Mouse (Mus musculus): Measurements from ENCODE around the gene Entpd7. TPM values are rescaled to one million over a fixed set of nuclear protein-coding genes. Genes with fewer than 3 reads are reported as not detected.

Gene Entpd7
- total RNA-seq (2014; rRNA removed; ENCODE audit: low replicate concordance) (0.70 and 2.1 TPM in 2 replicates), polyA plus RNA-seq (2015; fragmentation: Nextera tagmentation; extraction: Ambion mirVana) (2.9 and 3.2 TPM in 2 replicates)

DNA sequence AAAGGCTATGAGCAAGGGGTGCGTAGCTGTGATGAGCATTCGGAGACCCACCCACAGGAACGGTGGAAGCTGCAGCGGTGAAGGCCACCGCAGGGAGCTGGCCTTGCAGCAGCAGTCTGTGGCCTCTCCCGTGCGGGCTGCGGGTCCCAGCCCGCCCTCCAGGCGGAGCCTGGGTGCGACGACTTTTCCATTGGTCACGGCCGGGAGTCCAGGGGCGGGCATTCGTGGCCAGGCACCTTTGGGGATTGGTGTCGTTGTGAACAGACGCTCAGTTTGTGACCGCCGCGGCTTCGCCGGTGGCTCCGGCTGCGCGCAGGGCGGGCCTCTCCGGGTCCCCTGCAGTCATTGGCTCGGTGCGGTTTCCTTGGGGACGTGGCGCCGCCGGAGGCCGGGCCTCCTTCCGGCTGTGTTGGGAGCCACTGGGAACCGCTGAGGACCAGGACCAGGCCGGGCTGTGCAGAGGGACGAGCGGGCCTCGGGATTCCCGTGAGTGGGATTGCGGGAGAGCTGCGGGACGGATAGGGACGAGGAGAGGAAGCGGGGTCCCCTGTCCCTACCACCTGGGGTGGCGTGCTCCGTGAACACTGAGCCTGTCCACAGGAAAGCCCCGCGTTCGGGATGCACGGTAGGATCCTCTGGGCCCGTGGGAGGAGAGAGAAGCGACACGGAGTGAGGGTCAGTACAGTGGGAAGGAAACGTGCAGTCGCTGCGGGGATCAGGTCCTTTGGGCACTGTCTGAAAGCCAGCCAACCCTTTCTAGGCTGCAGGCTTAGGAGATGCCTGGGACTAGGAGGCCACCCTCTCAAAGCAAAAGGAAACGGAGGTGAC lies at the start of gene Entpd7:
Gene Entpd7, plus strand, starts transcription at position 254 of the 828 bp plus-strand sequence.
- under 1% methylated on average over 59 of the region's 60 CpGs for WGBS
- no peaks in the 10 kb centered on the region for H3K27me3 ChIP-seq (ENCODE audit: control insufficient read depth, insufficient read depth, low read length)
- H3K36me3 ChIP-seq (replicated peaks; ENCODE audit: control insufficient read depth, insufficient read depth, low read length), result no peaks in the 10 kb centered on the region
- peak within 1 kb of the TSS; percentile 81 for H3K4me2 ChIP-seq (ENCODE audit: low read depth, low read length)
- no peaks in the 10 kb centered on the region for H3K4me1 ChIP-seq (ENCODE audit: control insufficient read depth, insufficient read depth)
- DNase-seq (ENCODE audit: low spot score) (peak; percentile 97), ATAC-seq (ENCODE audit: insufficient read depth, low read depth) (peak; percentile 100)
- peak within 1 kb of the TSS; percentile 79 for H3K4me3 ChIP-seq (ENCODE audit: low read depth, low read length)
- H3K9ac ChIP-seq (replicated peaks; ENCODE audit: low read depth, low read length), result peak within 1 kb of the TSS; percentile 76
- 0 out of 2 replicates have a peak within 1 kb of the TSS, but pooled peaks have one; percentile 14 for H3K27ac ChIP-seq (ENCODE audit: low read depth)
- TF ChIP-seq EP300 (IDR thresholded peaks at IDR 0.05; ENCODE audit: low read depth), result no peak
- TF ChIP-seq CTCF (IDR thresholded peaks at IDR 0.05; ENCODE audit: low read depth), result peak; percentile 52
- no peaks in the 10 kb centered on the region for H3K9me3 ChIP-seq (replicated peaks; ENCODE audit: control insufficient read depth, low read length)

DNA sequence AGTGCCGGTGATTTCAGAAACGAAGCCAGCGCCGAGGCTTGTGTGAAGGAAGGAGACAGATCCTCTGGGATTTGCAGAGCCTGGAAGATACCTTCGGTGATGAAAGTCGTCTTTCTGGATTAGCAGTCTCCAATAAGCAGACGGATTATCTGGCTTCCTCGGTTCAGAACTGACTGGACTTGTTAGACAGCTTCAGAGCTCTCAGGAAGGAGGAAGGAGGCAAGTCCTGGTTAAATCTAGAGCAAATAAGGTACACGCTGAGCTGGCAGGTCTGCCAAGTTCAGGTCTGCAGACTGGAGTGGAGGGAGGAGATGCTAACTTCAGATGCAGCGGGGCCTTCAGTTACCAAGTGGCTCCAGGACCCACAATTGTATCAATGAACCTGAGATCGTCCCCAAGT lies 47.6 kb upstream of the Entpd7 start:
- Histone ChIP-seq H3K4me2 (ENCODE audit: low read depth, low read length) (no peak overlapping the region), H3K4me1 (ENCODE audit: control insufficient read depth, insufficient read depth) (no peaks in the 10 kb centered on the region), H3K27me3 (ENCODE audit: control insufficient read depth, insufficient read depth, low read length) (peaks cover 4% of the 10 kb centered on the region; the same call in 1 of the 2 replicates), H3K9ac (replicated peaks; ENCODE audit: low read depth, low read length) (no peak overlapping the region), H3K27ac (ENCODE audit: low read depth) (no peak overlapping the region), H3K36me3 (replicated peaks; ENCODE audit: control insufficient read depth, insufficient read depth, low read length) (no peaks in the 10 kb centered on the region), H3K4me3 (ENCODE audit: low read depth, low read length) (no peak overlapping the region), H3K9me3 (replicated peaks; ENCODE audit: control insufficient read depth, low read length) (no peaks in the 10 kb centered on the region)
- DNase-seq (ENCODE audit: low spot score), result no peak
- no peak for ATAC-seq (ENCODE audit: insufficient read depth, low read depth)
- 54% methylated on average over 11 of the region's 11 CpGs for WGBS
- no peak for TF ChIP-seq CTCF (IDR thresholded peaks at IDR 0.05; ENCODE audit: low read depth)
- TF ChIP-seq EP300 (IDR thresholded peaks at IDR 0.05; ENCODE audit: low read depth), result no peak

DNA sequence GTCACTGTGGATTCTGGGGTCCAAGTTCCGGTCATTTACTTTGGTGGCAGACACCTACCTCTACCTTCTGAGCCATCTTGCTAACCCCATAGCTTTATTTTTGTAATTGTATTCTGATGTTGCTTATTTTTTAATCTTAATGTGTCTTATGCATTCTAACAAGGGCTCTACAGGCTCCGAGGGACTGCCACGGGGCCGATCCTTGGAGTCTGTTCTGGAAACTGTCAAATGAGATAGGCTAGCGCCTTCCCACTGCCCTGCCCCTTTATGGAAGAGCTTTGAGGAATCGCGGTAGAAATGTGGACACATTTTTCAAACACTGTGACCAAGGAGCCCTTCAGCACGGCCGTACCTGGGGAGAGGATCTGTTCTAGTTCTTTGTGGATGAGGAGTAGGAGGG lies 46.6 kb upstream of the Entpd7 start:
- no peak overlapping the region for H3K4me2 ChIP-seq (ENCODE audit: low read depth, low read length)
- no peaks in the 10 kb centered on the region for H3K36me3 ChIP-seq (replicated peaks; ENCODE audit: control insufficient read depth, insufficient read depth, low read length)
- WGBS, result 74% methylated on average over 9 of the region's 9 CpGs
- H3K27me3 ChIP-seq (ENCODE audit: control insufficient read depth, insufficient read depth, low read length), result peaks cover 4% of the 10 kb centered on the region; the same call in 1 of the 2 replicates
- ATAC-seq (ENCODE audit: insufficient read depth, low read depth) (no peak), DNase-seq (ENCODE audit: low spot score) (no peak)
- no peaks in the 10 kb centered on the region for H3K9me3 ChIP-seq (replicated peaks; ENCODE audit: control insufficient read depth, low read length)
- H3K4me3 ChIP-seq (ENCODE audit: low read depth, low read length), result no peak overlapping the region
- no peaks in the 10 kb centered on the region for H3K4me1 ChIP-seq (ENCODE audit: control insufficient read depth, insufficient read depth)
- no peak overlapping the region for H3K27ac ChIP-seq (ENCODE audit: low read depth)
- no peak for TF ChIP-seq CTCF (IDR thresholded peaks at IDR 0.05; ENCODE audit: low read depth)
- TF ChIP-seq EP300 (IDR thresholded peaks at IDR 0.05; ENCODE audit: low read depth), result no peak
- no peak overlapping the region for H3K9ac ChIP-seq (replicated peaks; ENCODE audit: low read depth, low read length)

DNA sequence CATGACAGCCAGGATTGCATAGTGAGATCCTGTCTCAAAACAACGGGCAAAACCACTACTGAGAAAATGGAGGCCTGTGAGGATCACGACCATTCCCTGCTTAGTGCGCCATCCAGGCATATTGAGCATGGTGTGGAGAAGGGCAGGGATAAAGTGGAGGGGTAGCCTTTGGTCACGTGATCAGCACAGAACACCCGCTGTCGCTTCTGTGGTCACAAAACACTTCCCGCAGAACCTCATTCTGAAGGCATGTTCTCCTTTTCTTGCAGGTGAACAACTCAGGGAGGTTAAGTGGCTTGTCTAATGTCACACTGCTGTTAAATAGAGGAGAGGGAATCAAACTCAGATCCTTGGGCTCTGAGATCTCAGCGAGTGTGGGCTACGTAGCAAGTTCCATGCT lies 44.0 kb upstream of the Entpd7 start:
- Histone ChIP-seq H3K36me3 (replicated peaks; ENCODE audit: control insufficient read depth, insufficient read depth, low read length) (no peaks in the 10 kb centered on the region), H3K4me2 (ENCODE audit: low read depth, low read length) (no peak overlapping the region), H3K27ac (ENCODE audit: low read depth) (no peak overlapping the region), H3K4me1 (ENCODE audit: control insufficient read depth, insufficient read depth) (no peaks in the 10 kb centered on the region), H3K9me3 (replicated peaks; ENCODE audit: control insufficient read depth, low read length) (no peaks in the 10 kb centered on the region), H3K4me3 (ENCODE audit: low read depth, low read length) (no peak overlapping the region), H3K27me3 (ENCODE audit: control insufficient read depth, insufficient read depth, low read length) (peaks cover 4% of the 10 kb centered on the region; the same call in 1 of the 2 replicates), H3K9ac (replicated peaks; ENCODE audit: low read depth, low read length) (no peak overlapping the region)
- ATAC-seq (ENCODE audit: insufficient read depth, low read depth) (no peak), DNase-seq (ENCODE audit: low spot score) (no peak)
- TF ChIP-seq CTCF (IDR thresholded peaks at IDR 0.05; ENCODE audit: low read depth) (no peak), EP300 (IDR thresholded peaks at IDR 0.05; ENCODE audit: low read depth) (no peak)
- WGBS, result 82% methylated on average over 9 of the region's 9 CpGs

DNA sequence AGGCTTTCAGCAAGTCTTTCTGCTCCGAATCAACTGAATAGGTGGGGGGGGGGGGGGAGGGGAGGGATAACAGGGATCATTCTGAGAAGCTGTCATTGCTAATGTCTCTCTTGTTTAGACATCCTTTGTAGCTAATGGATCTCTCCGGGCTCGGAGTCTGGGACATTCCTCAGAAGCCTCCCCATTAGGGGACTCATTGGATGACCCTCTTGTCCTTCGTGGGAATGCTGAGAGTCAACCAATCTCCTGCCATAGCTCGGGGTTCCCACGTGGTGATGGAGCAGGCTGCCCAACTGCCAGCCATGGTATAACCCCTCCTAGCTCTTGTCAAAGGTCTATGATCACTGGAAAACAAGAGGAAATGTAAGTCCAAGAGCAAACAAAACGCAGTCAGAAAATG lies 42.6 kb upstream of the Entpd7 start:
- no peak overlapping the region for H3K9ac ChIP-seq (replicated peaks; ENCODE audit: low read depth, low read length)
- no peak overlapping the region for H3K4me3 ChIP-seq (ENCODE audit: low read depth, low read length)
- DNase-seq (ENCODE audit: low spot score) (no peak), ATAC-seq (ENCODE audit: insufficient read depth, low read depth) (no peak)
- 41% methylated on average over 7 of the region's 7 CpGs for WGBS
- no peak overlapping the region for H3K27ac ChIP-seq (ENCODE audit: low read depth)
- H3K36me3 ChIP-seq (replicated peaks; ENCODE audit: control insufficient read depth, insufficient read depth, low read length), result no peaks in the 10 kb centered on the region
- H3K4me2 ChIP-seq (ENCODE audit: low read depth, low read length), result no peak overlapping the region
- H3K9me3 ChIP-seq (replicated peaks; ENCODE audit: control insufficient read depth, low read length), result no peaks in the 10 kb centered on the region
- H3K27me3 ChIP-seq (ENCODE audit: control insufficient read depth, insufficient read depth, low read length), result peaks cover 6% of the 10 kb centered on the region
- TF ChIP-seq EP300 (IDR thresholded peaks at IDR 0.05; ENCODE audit: low read depth), result no peak
- TF ChIP-seq CTCF (IDR thresholded peaks at IDR 0.05; ENCODE audit: low read depth), result no peak
- no peaks in the 10 kb centered on the region for H3K4me1 ChIP-seq (ENCODE audit: control insufficient read depth, insufficient read depth)

All from heart, postnatal 0 days (tissue).